7 mouse cellular contexts compared by ENCODE assay signal in genomic region chr5:115470766-115471531, GRCm38 (mm10). TPM values are rescaled to one million over a fixed set of nuclear protein-coding genes. Genes with fewer than 3 reads are reported as not detected.
DNase-seq lines count a peak whose midpoint lies in the region; ATAC-seq lines count a peak whose summit lies in the region.

No protein-coding gene starts in this region.

- H3K27me3 ChIP-seq in limb, embryonic 15.5 days, result no peaks in the 10 kb centered on the region
- no peaks in the 10 kb centered on the region for H3K27me3 ChIP-seq in neural tube, embryonic 15.5 days (replicated peaks)

- no peaks in the 10 kb centered on the region for H3K9me3 ChIP-seq in limb, embryonic 15.5 days
- no peaks in the 10 kb centered on the region for H3K9me3 ChIP-seq in neural tube, embryonic 15.5 days (replicated peaks)

- WGBS in limb, embryonic 15.5 days, result 37% methylated on average over 20 of the region's 20 CpGs
- WGBS in neural tube, embryonic 15.5 days, result 26% methylated on average over 20 of the region's 20 CpGs

- no peak overlapping the region for H3K4me3 ChIP-seq in limb, embryonic 15.5 days
- H3K4me3 ChIP-seq in neural tube, embryonic 15.5 days (replicated peaks), result peak overlapping the region; percentile 19

- peak; percentile 61 to 73; a peak in 3 of 4 replicates for ATAC-seq in hematopoietic stem cell, adult 5-6 weeks (replicated peaks in 1 of 2; ENCODE audit: insufficient read depth in 1 of 2, low FRiP score in 2 of 2, low TSS enrichment in 1 of 2, low read depth in 1 of 2, poor library complexity in 2 of 2, severe bottlenecking in 2 of 2)
- ATAC-seq in limb, embryonic 15.5 days (ENCODE audit: insufficient number of reproducible peaks, low FRiP score, low TSS enrichment, low read depth), result 0 out of 2 replicates have a peak, but pooled peaks have one; percentile 28
- no peak for ATAC-seq in neural tube, embryonic 15.5 days (ENCODE audit: low FRiP score)

- DNase-seq in layer of hippocampus, postnatal 10 days (ENCODE audit: low spot score in 2 of 2), result peak; percentile 61 to 76
- no peak for DNase-seq in layer of hippocampus, adult 9-10 months (ENCODE audit: low spot score)
- DNase-seq in NIH3T3 (ENCODE audit: low read depth), result peak; percentile 73
- peak; percentile 74 to 77 for DNase-seq in cerebellum, postnatal 14 days

- no peaks in the 10 kb centered on the region for H3K36me3 ChIP-seq in limb, embryonic 15.5 days
- H3K36me3 ChIP-seq in neural tube, embryonic 15.5 days, result no peaks in the 10 kb centered on the region

- no peak overlapping the region for H3K27ac ChIP-seq in limb, embryonic 15.5 days
- no peak overlapping the region for H3K27ac ChIP-seq in neural tube, embryonic 15.5 days (replicated peaks)

- H3K4me1 ChIP-seq in limb, embryonic 15.5 days, result peaks cover 6% of the 10 kb centered on the region
- H3K4me1 ChIP-seq in neural tube, embryonic 15.5 days, result peaks cover 12% of the 10 kb centered on the region

- no peak overlapping the region for H3K9ac ChIP-seq in limb, embryonic 15.5 days
- no peak overlapping the region for H3K9ac ChIP-seq in neural tube, embryonic 15.5 days (replicated peaks)

- no peak overlapping the region for H3K4me2 ChIP-seq in limb, embryonic 15.5 days
- H3K4me2 ChIP-seq in neural tube, embryonic 15.5 days, result peak overlapping the region; percentile 48

RNA-seq across cellular contexts. Expression of gene Pla2g1b, which starts 4.9 kb away (rescaled TPM):
- not detected for total RNA-seq in layer of hippocampus, postnatal 10 days (2021)
- total RNA-seq in hematopoietic stem cell, adult 5-6 weeks (2017), result not detected in 2 replicates
- polyA plus RNA-seq in limb, embryonic 15.5 days (2015; fragmentation: Nextera tagmentation; extraction: Ambion mirVana), result not detected in 2 replicates
- polyA plus RNA-seq in neural tube, embryonic 15.5 days (2015; fragmentation: Nextera tagmentation; extraction: Ambion mirVana), result 0.81 and 1.1 TPM in 2 replicates

RNA-seq across cellular contexts. Expression of gene Sirt4, which starts 13.6 kb away (rescaled TPM):
- total RNA-seq in layer of hippocampus, postnatal 10 days (2021), result 10 to 100 TPM; 25.8 to 29.8 TPM
- total RNA-seq in hematopoietic stem cell, adult 5-6 weeks (2017), result 6.0 and 10.4 TPM in 2 replicates
- polyA plus RNA-seq in limb, embryonic 15.5 days (2015; fragmentation: Nextera tagmentation; extraction: Ambion mirVana), result 24.9 and 26.5 TPM in 2 replicates
- 31.0 and 37.1 TPM in 2 replicates for polyA plus RNA-seq in neural tube, embryonic 15.5 days (2015; fragmentation: Nextera tagmentation; extraction: Ambion mirVana)

RNA-seq across cellular contexts. Expression of gene Pxn, which starts 35.5 kb away (rescaled TPM):
- total RNA-seq in layer of hippocampus, postnatal 10 days (2021), result 10 to 100 TPM; 30.0 to 30.8 TPM
- total RNA-seq in hematopoietic stem cell, adult 5-6 weeks (2017), result 57.2 and 118 TPM in 2 replicates
- 52.6 and 55.7 TPM in 2 replicates for polyA plus RNA-seq in limb, embryonic 15.5 days (2015; fragmentation: Nextera tagmentation; extraction: Ambion mirVana)
- 21.3 and 28.2 TPM in 2 replicates for polyA plus RNA-seq in neural tube, embryonic 15.5 days (2015; fragmentation: Nextera tagmentation; extraction: Ambion mirVana)

RNA-seq across cellular contexts. Expression of gene Msi1, which starts 41.5 kb away (rescaled TPM):
- 10 to 100 TPM; 73.0 to 76.2 TPM for total RNA-seq in layer of hippocampus, postnatal 10 days (2021)
- total RNA-seq in hematopoietic stem cell, adult 5-6 weeks (2017), result not detected in 2 replicates
- polyA plus RNA-seq in limb, embryonic 15.5 days (2015; fragmentation: Nextera tagmentation; extraction: Ambion mirVana), result 8.2 and 8.4 TPM in 2 replicates
- 29.4 and 37.9 TPM in 2 replicates for polyA plus RNA-seq in neural tube, embryonic 15.5 days (2015; fragmentation: Nextera tagmentation; extraction: Ambion mirVana)
